Mouse (Mus musculus) thymus, adult 2 months (tissue): ENCODE results near the gene Tmem216.

Experiments
- CTCF ChIP-seq: fragments of 200-500 bp; IDR thresholded peaks from 2 replicates; pipeline ENCODE4 v1.5.1; 2012; ENCODE audit warnings: mild to moderate bottlenecking, control low read depth, low read length, moderate library complexity, borderline replicate concordance; ENCODE audit not compliant: control insufficient read depth, poor library complexity, insufficient read depth; ENCODE audit errors: extremely low read depth
- POLR2A ChIP-seq: fragments of 200-500 bp; IDR thresholded peaks from 2 replicates; pipeline ENCODE4 v1.6.1; 2012; ENCODE audit warnings: mild to moderate bottlenecking, low read length, control low read depth, moderate library complexity; ENCODE audit not compliant: control insufficient read depth, poor library complexity, insufficient read depth; ENCODE audit errors: extremely low read depth

GRCm38 (mm10) chr19:10539454-10539853 is 16.6 kb downstream of the Tmem216 start:
- TF ChIP-seq POLR2A (no peak), CTCF (no peak)
